Mouse (Mus musculus): ENCODE data around the gene Kpna4.

DNA sequence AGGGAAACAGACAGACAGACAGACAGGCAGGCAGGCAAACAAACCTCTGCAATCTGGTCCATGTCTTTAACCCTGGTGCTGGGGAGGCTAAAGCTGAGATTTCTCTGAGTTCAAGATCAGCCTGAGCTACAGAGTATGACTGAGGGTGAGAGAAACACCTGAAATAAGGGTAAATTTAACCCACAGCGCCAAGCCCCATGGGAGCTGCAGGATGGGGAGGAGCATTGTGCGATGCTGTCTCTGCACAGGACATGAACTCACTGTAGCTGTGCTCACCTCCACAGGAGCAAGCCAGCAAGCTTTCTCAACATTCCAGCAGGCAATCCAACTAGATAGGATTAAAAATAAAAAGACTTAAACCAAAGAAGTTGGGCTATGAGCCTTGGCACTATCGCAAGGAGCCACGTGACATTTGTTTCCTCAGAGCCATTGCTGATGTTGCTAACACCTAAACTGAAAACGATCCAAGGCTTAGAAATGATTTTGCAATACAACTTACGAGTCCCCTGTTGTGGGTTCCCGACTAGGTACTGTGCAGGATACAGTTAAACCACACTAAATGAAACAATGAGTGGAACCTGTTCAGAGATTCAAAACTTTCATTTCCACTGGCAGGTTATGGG, 15.6 kb upstream of the Kpna4 start:
- TF ChIP-seq CTCF (IDR thresholded peaks at IDR 0.05; ENCODE audit: low read depth): no peak
- TF ChIP-seq EP300 (IDR thresholded peaks at IDR 0.05; ENCODE audit: low read depth): no peak

All from liver, embryonic 14.5 days (tissue).